Mouse (Mus musculus) liver, postnatal 0 days (tissue): ENCODE measurements around the gene Prps2. TPM values are rescaled to one million over a fixed set of nuclear protein-coding genes. Genes with fewer than 3 reads are reported as not detected.

Experiments
- ATAC-seq: fragments of 200-750 bp; cut with Nextera tagmentation; 2 replicates; pipeline ENCODE4 v1.8.0; 2017; ENCODE audit warnings: mild to moderate bottlenecking, moderate library complexity
- DNase-seq: peaks from one replicate; pipeline ENCODE4 v3.0.0-alpha.2; 2016
- H3K27ac ChIP-seq: fragments of 300-500 bp; sonication (generic); 2 replicates; pipeline ENCODE4 v1.5.1; 2014; ENCODE audit warnings: antibody characterized with exemption, moderate library complexity, mild to moderate bottlenecking, low read depth
- H3K27me3 ChIP-seq: fragments of 300-500 bp; sonication (generic); 2 replicates; pipeline ENCODE4 v1.6.1; 2014; ENCODE audit warnings: low read length, control low read depth, mixed read lengths; ENCODE audit not compliant: insufficient read depth
- H3K36me3 ChIP-seq: fragments of 300-500 bp; sonication (generic); replicated peaks from 2 replicates; pipeline ENCODE4 v1.6.1; 2014; ENCODE audit warnings: mild to moderate bottlenecking, control low read depth, low read length, moderate library complexity, mixed read lengths; ENCODE audit not compliant: insufficient read depth
- H3K4me1 ChIP-seq: fragments of 300-500 bp; sonication (generic); 2 replicates; pipeline ENCODE4 v1.6.1; 2014; ENCODE audit warnings: antibody characterized with exemption, mild to moderate bottlenecking, control low read depth; ENCODE audit not compliant: insufficient read depth
- H3K4me2 ChIP-seq: fragments of 300-500 bp; sonication (generic); 2 replicates; pipeline ENCODE4 v1.6.1; 2014; ENCODE audit warnings: low read depth, mild to moderate bottlenecking, low read length, moderate library complexity, mixed read lengths
- H3K4me3 ChIP-seq: fragments of 300-500 bp; sonication (generic); 2 replicates; pipeline ENCODE4 v1.5.1; 2014; ENCODE audit warnings: low read depth, low read length
- H3K9ac ChIP-seq: fragments of 300-500 bp; sonication (generic); replicated peaks from 2 replicates; pipeline ENCODE4 v1.6.1; 2014; ENCODE audit warnings: mild to moderate bottlenecking, moderate library complexity
- H3K9me3 ChIP-seq: fragments of 300-500 bp; sonication (generic); 2 replicates; pipeline ENCODE4 v1.6.1; 2016; ENCODE audit warnings: mild to moderate bottlenecking, control low read depth, low read length, mixed read lengths
- CTCF ChIP-seq: sonication (generic); IDR thresholded peaks from 2 replicates; pipeline ENCODE4 v1.5.1; 2016; ENCODE audit warnings: antibody characterized with exemption, low read depth
- EP300 ChIP-seq: IDR thresholded peaks from 2 replicates; pipeline ENCODE4 v1.6.1; 2016; ENCODE audit warnings: antibody characterized with exemption, low read depth, mild to moderate bottlenecking
- WGBS: fragments of 180-500 bp; shearing (Covaris S2); extraction: QIAGEN DNeasy Blood & Tissue Kit; methylation state at CpG from one replicate; pipeline ENCODE4 v1.1.7; 2014; ENCODE audit not compliant: insufficient replicate concordance; 5-methylcytosine and 5-hydroxymethylcytosine counted together
- polyA plus RNA-seq: library from polyadenylated mRNA; unstranded; fragments of >200 nt; fragmentation: Nextera tagmentation; extraction: Ambion mirVana; gene quantifications from 2 replicates; pipeline ENCODE4 v1.2.1, GENCODE M21; 2015

Gene Prps2
- 3.9 and 4.0 TPM in 2 replicates for polyA plus RNA-seq

- Histone ChIP-seq H3K4me1 (no peaks in the 10 kb centered on the region), H3K4me2 (peak within 1 kb of the TSS; percentile 81), H3K9me3 (no peaks in the 10 kb centered on the region), H3K9ac (peak within 1 kb of the TSS; percentile 50), H3K4me3 (peak within 1 kb of the TSS; percentile 57), H3K27ac (no peak within 1 kb of the TSS), H3K36me3 (no peaks in the 10 kb centered on the region), H3K27me3 (no peaks in the 10 kb centered on the region)
- peak; percentile 85 for ATAC-seq
- WGBS: 13% methylated on average over 39 of the region's 47 CpGs
- TF ChIP-seq CTCF: no peak
- TF ChIP-seq EP300: no peak
- DNase-seq: peak; percentile 55
Observed at GRCm38 (mm10) chrX:167382047-167382853, at the start of gene Prps2. Prps2 (minus strand) TSS chrX:167382749.

DNA sequence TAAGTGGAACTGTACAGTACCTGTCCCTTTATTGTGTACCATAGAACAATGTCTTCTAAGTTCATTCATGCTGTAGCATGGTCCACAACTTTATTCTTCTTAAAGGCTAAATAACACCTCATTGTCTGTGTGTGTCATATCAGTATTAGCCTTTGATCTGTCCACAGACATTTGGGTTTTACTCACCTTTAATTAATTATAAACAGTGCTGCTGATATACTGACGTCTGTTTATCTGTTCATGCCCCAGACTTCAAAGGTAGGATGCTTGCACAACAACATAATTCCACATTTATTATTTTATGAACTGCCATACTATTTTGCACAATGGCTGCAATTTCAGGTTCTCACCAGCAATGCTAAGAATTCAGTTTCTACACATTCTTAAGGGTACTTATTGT, 35.1 kb upstream of the Prps2 start:
- no peak overlapping the region for H3K4me2 ChIP-seq
- H3K4me1 ChIP-seq: no peaks in the 10 kb centered on the region
- no peaks in the 10 kb centered on the region for H3K27me3 ChIP-seq
- no peak overlapping the region for H3K9ac ChIP-seq
- ATAC-seq (no peak), DNase-seq (no peak)
- H3K36me3 ChIP-seq: no peaks in the 10 kb centered on the region
- WGBS: 58% methylated on average over 1 of the region's 1 CpGs
- no peak for TF ChIP-seq EP300
- no peak for TF ChIP-seq CTCF
- no peak overlapping the region for H3K4me3 ChIP-seq
- no peaks in the 10 kb centered on the region for H3K9me3 ChIP-seq
- no peak overlapping the region for H3K27ac ChIP-seq

- TF ChIP-seq EP300: no peak
- no peak for TF ChIP-seq CTCF
- no peak overlapping the region for H3K9ac ChIP-seq
- H3K9me3 ChIP-seq: no peaks in the 10 kb centered on the region
- H3K27ac ChIP-seq: no peak overlapping the region
- H3K36me3 ChIP-seq: no peaks in the 10 kb centered on the region
- no peak for ATAC-seq
- no peak overlapping the region for H3K4me2 ChIP-seq
- no peak overlapping the region for H3K4me3 ChIP-seq
- no peak for DNase-seq
- no peaks in the 10 kb centered on the region for H3K27me3 ChIP-seq
- H3K4me1 ChIP-seq: no peaks in the 10 kb centered on the region
- WGBS: 55% methylated on average over 3 of the region's 3 CpGs
Observed at GRCm38 (mm10) chrX:167394940-167395339, 12.4 kb upstream of the Prps2 start.

DNA sequence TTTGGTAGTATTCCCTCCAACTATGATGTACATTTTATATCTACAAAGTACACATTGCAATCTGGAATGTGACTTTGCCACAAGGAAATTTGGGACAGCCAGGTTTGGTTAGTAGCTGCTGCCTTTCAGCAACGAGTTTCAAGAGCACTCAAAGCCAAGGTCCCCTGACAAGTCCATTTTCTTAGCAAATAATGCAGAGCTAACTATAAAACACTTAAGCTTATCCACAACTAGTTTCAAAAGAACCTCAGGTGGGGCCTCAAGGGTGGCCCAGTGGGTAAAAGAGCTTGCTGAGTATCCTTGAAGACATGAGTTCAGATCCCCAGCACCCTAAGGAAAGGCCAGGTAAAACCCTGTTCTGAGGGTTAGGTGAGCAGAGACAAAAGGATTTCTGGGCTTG, 4.1 kb upstream of the Prps2 start:
- Histone ChIP-seq H3K27ac (no peak overlapping the region), H3K9ac (no peak overlapping the region), H3K4me1 (no peaks in the 10 kb centered on the region), H3K4me3 (no peak overlapping the region), H3K27me3 (no peaks in the 10 kb centered on the region), H3K36me3 (no peaks in the 10 kb centered on the region), H3K4me2 (no peak overlapping the region), H3K9me3 (no peaks in the 10 kb centered on the region)
- DNase-seq (no peak), ATAC-seq (no peak)
- 32% methylated on average over 1 of the region's 1 CpGs for WGBS
- TF ChIP-seq EP300: no peak
- no peak for TF ChIP-seq CTCF

GRCm38 (mm10) chrX:167382854-167383186, 271 bp upstream of the Prps2 start:
- ATAC-seq: peak; percentile 42
- 33% methylated on average over 7 of the region's 7 CpGs for WGBS
- Histone ChIP-seq H3K4me2 (peak overlapping the region; percentile 81), H3K27ac (no peak overlapping the region), H3K9ac (no peak overlapping the region; the same call in 1 of the 2 replicates), H3K27me3 (no peaks in the 10 kb centered on the region), H3K9me3 (no peaks in the 10 kb centered on the region), H3K36me3 (no peaks in the 10 kb centered on the region), H3K4me1 (no peaks in the 10 kb centered on the region), H3K4me3 (peak overlapping the region; percentile 57)
- TF ChIP-seq CTCF (no peak), EP300 (no peak)
- no peak for DNase-seq

- H3K27ac ChIP-seq: no peak overlapping the region
- peak overlapping the region; percentile 81 for H3K4me2 ChIP-seq
- no peaks in the 10 kb centered on the region for H3K4me1 ChIP-seq
- H3K9me3 ChIP-seq: no peaks in the 10 kb centered on the region
- TF ChIP-seq CTCF: no peak
- TF ChIP-seq EP300: no peak
- DNase-seq (no peak), ATAC-seq (peak; percentile 18; the same call in 1 of the 2 replicates)
- H3K9ac ChIP-seq: peak overlapping the region; percentile 50; the same call in 1 of the 2 replicates
- 15% methylated on average over 18 of the region's 18 CpGs for WGBS
- H3K4me3 ChIP-seq: peak overlapping the region; percentile 57
- no peaks in the 10 kb centered on the region for H3K27me3 ChIP-seq
- H3K36me3 ChIP-seq: no peaks in the 10 kb centered on the region
Observed at GRCm38 (mm10) chrX:167381583-167382046, 934 bp downstream of the Prps2 start.
